In genomic region chr16:56801370-56802109, GRCm38 (mm10) we compare ENCODE assay signal across 28 mouse cellular contexts. TPM values are rescaled to one million over a fixed set of nuclear protein-coding genes. Genes with fewer than 3 reads are reported as not detected.
DNase-seq lines count a peak whose midpoint lies in the region; ATAC-seq and TF ChIP-seq lines count a peak whose summit lies in the region.
"Had no signal": no experiment of that assay in that cellular context is flagged by ENCODE, and none has a peak within 500 bp of the region (broad histone marks: within the 10 kb centered on the region; RNA-seq: fewer than 3 reads in every experiment).

No protein-coding gene starts in this region.

- TF ChIP-seq CTCF in G1E (IDR thresholded peaks at IDR 0.05; ENCODE audit: low read depth, low read length): no peak
- no peak for TF ChIP-seq CTCF in intestine, postnatal 0 days (IDR thresholded peaks at IDR 0.05; ENCODE audit: low read depth)

- DNase-seq in G1E (ENCODE audit: low spot score): peak; percentile 13
- DNase-seq in c-Kit-positive CD71-positive TER-119-positive erythroid progenitor cells, embryonic 14.5 days (ENCODE audit: low spot score): peak; percentile 52
- DNase-seq in kidney, adult 18-20 months: no peak
- no peak for DNase-seq in kidney, postnatal 10 days
- no peak for DNase-seq in cerebellum, adult 11-12 months
- DNase-seq in heart, adult 9 months (ENCODE audit: low spot score in 2 of 2): no peak
- DNase-seq: adrenal gland, adult 8-10 months; cerebellum, adult 18-20 months; cerebellum, postnatal 25 days; heart, postnatal 4 days; kidney, adult 11 months; kidney, postnatal 14 days; lung, adult 18-20 months; lung, postnatal 36 days; thymus, adult 18-20 months; thymus, postnatal 4 days had no signal

- H3K4me1 ChIP-seq in G1E (ENCODE audit: insufficient read depth, low read depth, low read length): peaks cover 66% of the 10 kb centered on the region
- H3K4me1 ChIP-seq in intestine, postnatal 0 days (replicated peaks; ENCODE audit: control insufficient read depth, insufficient read depth, low read length): 0 out of 2 replicates have a peak, but pooled peaks cover 3% of the 10 kb centered on the region
- peaks cover 15% of the 10 kb centered on the region for H3K4me1 ChIP-seq in liver, embryonic 16.5 days (ENCODE audit: control insufficient read depth, low read depth, low read length)
- H3K4me1 ChIP-seq: embryonic facial prominence, embryonic 15.5 days; forebrain, embryonic 13.5 days; heart, embryonic 13.5 days; hindbrain, embryonic 15.5 days; limb, embryonic 10.5 days had no signal

- no peak overlapping the region for H3K4me2 ChIP-seq in intestine, postnatal 0 days (replicated peaks; ENCODE audit: low read depth)
- H3K4me2 ChIP-seq in liver, embryonic 16.5 days (ENCODE audit: low read depth, low read length): 0 out of 2 replicates have a peak overlapping the region, but pooled peaks have one; percentile 5
- H3K4me2 ChIP-seq: embryonic facial prominence, embryonic 15.5 days; forebrain, embryonic 13.5 days; heart, embryonic 13.5 days; hindbrain, embryonic 15.5 days; midbrain, embryonic 11.5 days had no signal

- no peak overlapping the region for H3K9ac ChIP-seq in intestine, postnatal 0 days (ENCODE audit: low read depth, low read length)
- no peak overlapping the region for H3K9ac ChIP-seq in liver, embryonic 16.5 days (ENCODE audit: low read depth, low read length)
- H3K9ac ChIP-seq: embryonic facial prominence, embryonic 15.5 days; forebrain, embryonic 13.5 days; heart, embryonic 13.5 days; hindbrain, embryonic 15.5 days had no signal

- 41% methylated on average over 6 of the region's 6 CpGs for WGBS in intestine, postnatal 0 days
- 25% methylated on average over 6 of the region's 6 CpGs for WGBS in liver, embryonic 16.5 days (ENCODE audit: insufficient replicate concordance)

- H3K9me3 ChIP-seq in G1E (replicated peaks): no peaks in the 10 kb centered on the region
- H3K9me3 ChIP-seq in intestine, postnatal 0 days (ENCODE audit: control insufficient read depth): no peaks in the 10 kb centered on the region
- no peaks in the 10 kb centered on the region for H3K9me3 ChIP-seq in liver, embryonic 16.5 days (replicated peaks; ENCODE audit: control insufficient read depth, low read length)
- H3K9me3 ChIP-seq: embryonic facial prominence, embryonic 15.5 days; forebrain, embryonic 13.5 days; heart, embryonic 13.5 days; hindbrain, embryonic 15.5 days; limb, embryonic 10.5 days had no signal

- H3K36me3 ChIP-seq in G1E (replicated peaks): no peaks in the 10 kb centered on the region
- no peaks in the 10 kb centered on the region for H3K36me3 ChIP-seq in intestine, postnatal 0 days (ENCODE audit: control insufficient read depth, insufficient read depth)
- no peaks in the 10 kb centered on the region for H3K36me3 ChIP-seq in liver, embryonic 16.5 days (ENCODE audit: control insufficient read depth, insufficient read depth)
- H3K36me3 ChIP-seq: embryonic facial prominence, embryonic 15.5 days; heart, embryonic 13.5 days; hindbrain, embryonic 15.5 days; limb, embryonic 10.5 days had no signal

- no peaks in the 10 kb centered on the region; the same call in 1 of the 2 replicates for H3K27me3 ChIP-seq in G1E (ENCODE audit: insufficient read depth, low read length)
- H3K27me3 ChIP-seq in intestine, postnatal 0 days (replicated peaks; ENCODE audit: control insufficient read depth, insufficient read depth, low read length): no peaks in the 10 kb centered on the region
- no peaks in the 10 kb centered on the region for H3K27me3 ChIP-seq in liver, embryonic 16.5 days (ENCODE audit: control insufficient read depth, insufficient read depth, low read depth, low read length)
- H3K27me3 ChIP-seq: embryonic facial prominence, embryonic 15.5 days; forebrain, embryonic 13.5 days; heart, embryonic 13.5 days; hindbrain, embryonic 15.5 days had no signal

- peak overlapping the region; percentile 25; the same call in 1 of the 2 replicates for H3K4me3 ChIP-seq in G1E (ENCODE audit: low read depth, low read length)
- H3K4me3 ChIP-seq in intestine, postnatal 0 days (ENCODE audit: low read depth, low read length): no peak overlapping the region
- no peak overlapping the region for H3K4me3 ChIP-seq in liver, embryonic 16.5 days (ENCODE audit: low read depth, low read length)
- H3K4me3 ChIP-seq: embryonic facial prominence, embryonic 15.5 days; forebrain, embryonic 13.5 days; heart, embryonic 13.5 days; hindbrain, embryonic 15.5 days; left cerebral cortex, adult 2 months; limb, embryonic 10.5 days had no signal

- peak; percentile 94 for ATAC-seq in G1E (ENCODE audit: extremely low read depth, insufficient number of reproducible peaks, low FRiP score, poor library complexity, severe bottlenecking)
- 0 out of 2 replicates have a peak, but pooled peaks have one; percentile 33 for ATAC-seq in intestine, postnatal 0 days
- peak; percentile 94 for ATAC-seq in liver, embryonic 16.5 days (ENCODE audit: low read depth)
- ATAC-seq: forebrain, embryonic 13.5 days had no signal

- no peak overlapping the region for H3K27ac ChIP-seq in intestine, postnatal 0 days (ENCODE audit: low read depth, low read length)
- peak overlapping the region; percentile 41 for H3K27ac ChIP-seq in liver, embryonic 16.5 days (ENCODE audit: low read length)
- H3K27ac ChIP-seq: embryonic facial prominence, embryonic 15.5 days; forebrain, embryonic 13.5 days; heart, embryonic 13.5 days; hindbrain, embryonic 15.5 days; left cerebral cortex, adult 2 months; limb, embryonic 10.5 days had no signal

RNA-seq across cellular contexts. Expression of gene Adgrg7, which starts 5.9 kb away (rescaled TPM):
- total RNA-seq in G1E (2014; fragmentation: Nextera tagmentation) (1.8 and 3.3 TPM in 2 replicates), G1E (2017) (0.17 and 0.33 TPM in 2 replicates)
- polyA plus RNA-seq in G1E (2012): 0.04 TPM in 1 of 2 replicates, not detected in the other
- 18.4 and 21.0 TPM in 2 replicates for polyA plus RNA-seq in intestine, postnatal 0 days (2015; fragmentation: Nextera tagmentation; extraction: Ambion mirVana)
- not detected in 2 replicates for polyA plus RNA-seq in liver, embryonic 16.5 days (2015; fragmentation: Nextera tagmentation; extraction: Ambion mirVana)
- total RNA-seq: gastrocnemius, adult 8-10 months; heart, postnatal 4 days; left cerebral cortex, adult 2 months had no signal
- polyA plus RNA-seq: embryonic facial prominence, embryonic 15.5 days; forebrain, embryonic 13.5 days; frontal cortex, adult 2 months; heart, embryonic 13.5 days; hindbrain, embryonic 15.5 days; limb, embryonic 10.5 days; midbrain, embryonic 11.5 days; neural tube, embryonic 14.5 days had no signal

Comparison
In these comparisons a context has a peak if more than half of its experiments do, and no peak if none do; other contexts are left out.
1. ATAC-seq: peak in every context shown above with its lines; median percentile 94 in G1E; 94 in liver, embryonic 16.5 days; 33 in intestine, postnatal 0 days.
2. DNase-seq: peak in G1E (single experiment) and c-Kit-positive CD71-positive TER-119-positive erythroid progenitor cells, embryonic 14.5 days (single experiment); none in kidney, adult 18-20 months (single experiment), kidney, postnatal 10 days (single experiment), cerebellum, adult 11-12 months (single experiment) and heart, adult 9 months (0 of 2).
3. RNA of gene Adgrg7, which starts 5.9 kb away (polyA plus RNA-seq): 18.4 to 21.0 TPM in intestine, postnatal 0 days; 0.04 TPM in G1E and not detected in liver, embryonic 16.5 days; every median in the first group is over 10 times any median in the second.